Mouse (Mus musculus): ENCODE measurements around the gene Krt12. TPM values are rescaled to one million over a fixed set of nuclear protein-coding genes. Genes with fewer than 3 reads are reported as not detected.
A peak's percentile ranks its signal among the peaks of the same experiment; 100 is the strongest.

Gene Krt12
- polyA plus RNA-seq, 1 experiment from 2014 or later = not detected

DNA sequence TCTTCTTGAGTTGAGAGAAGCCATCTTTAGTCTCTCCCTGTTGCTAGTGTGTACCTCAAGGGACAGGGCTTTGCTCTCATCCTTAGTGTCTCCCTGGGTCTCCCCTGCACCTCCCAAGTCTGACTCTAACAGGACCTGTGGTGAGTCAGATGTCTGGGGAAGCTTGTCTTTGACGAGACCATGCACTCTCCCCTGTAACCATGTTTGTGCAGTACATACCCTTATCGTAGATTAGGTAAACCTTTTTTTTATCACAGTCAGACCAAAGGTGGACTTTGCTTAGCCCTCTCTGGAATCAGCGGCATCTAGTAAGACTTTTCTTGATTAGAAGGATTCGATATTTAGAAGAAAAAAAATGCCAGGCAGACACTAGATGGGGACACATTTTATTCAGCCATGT is 32.0 kb upstream of the Krt12 start:
- no peaks in the 10 kb centered on the region for H3K9me3 ChIP-seq (ENCODE audit: control insufficient read depth, low read length)
- no peak overlapping the region for H3K4me2 ChIP-seq (ENCODE audit: low read depth, severe bottlenecking)
- H3K4me3 ChIP-seq (ENCODE audit: low read depth, low read length) = no peak overlapping the region
- H3K36me3 ChIP-seq (ENCODE audit: control insufficient read depth, insufficient read depth, low read length) = no peaks in the 10 kb centered on the region
- 94% methylated on average over 4 of the region's 4 CpGs for WGBS
- no peaks in the 10 kb centered on the region for H3K4me1 ChIP-seq (ENCODE audit: control insufficient read depth, insufficient read depth, low read length)
- no peak overlapping the region for H3K9ac ChIP-seq (ENCODE audit: low read length)
- DNase-seq (ENCODE audit: low spot score) (no peak), ATAC-seq (ENCODE audit: insufficient number of reproducible peaks, low FRiP score, low TSS enrichment, low read depth) (no peak)
- no peak overlapping the region for H3K27ac ChIP-seq (replicated peaks; ENCODE audit: low read depth, low read length)
- no peaks in the 10 kb centered on the region for H3K27me3 ChIP-seq (ENCODE audit: control insufficient read depth, insufficient read depth, low read length)

DNA sequence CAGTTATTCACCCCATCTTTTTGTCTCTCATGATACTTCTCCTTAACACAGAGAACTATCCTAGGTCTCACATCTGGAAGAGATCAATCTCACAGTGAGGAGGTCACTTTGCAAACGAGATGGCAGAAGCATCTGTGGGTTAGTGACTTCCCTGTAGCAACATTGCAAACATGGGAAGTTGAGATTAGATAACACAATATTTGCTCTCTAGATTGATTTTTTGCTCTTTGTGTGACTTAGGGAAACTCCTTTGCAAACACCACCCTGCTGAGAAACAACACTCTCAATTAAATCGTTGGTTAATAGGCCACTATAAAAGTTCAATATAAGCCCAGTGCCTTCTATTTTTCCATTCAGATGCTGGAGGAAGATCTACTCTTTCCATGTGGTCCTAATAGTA is 26.7 kb upstream of the Krt12 start:
- Histone ChIP-seq H3K9ac (ENCODE audit: low read length) (no peak overlapping the region), H3K4me1 (ENCODE audit: control insufficient read depth, insufficient read depth, low read length) (no peaks in the 10 kb centered on the region), H3K4me2 (ENCODE audit: low read depth, severe bottlenecking) (no peak overlapping the region), H3K4me3 (ENCODE audit: low read depth, low read length) (no peak overlapping the region), H3K36me3 (ENCODE audit: control insufficient read depth, insufficient read depth, low read length) (no peaks in the 10 kb centered on the region), H3K27me3 (ENCODE audit: control insufficient read depth, insufficient read depth, low read length) (no peaks in the 10 kb centered on the region), H3K27ac (replicated peaks; ENCODE audit: low read depth, low read length) (no peak overlapping the region), H3K9me3 (ENCODE audit: control insufficient read depth, low read length) (no peaks in the 10 kb centered on the region)
- ATAC-seq (ENCODE audit: insufficient number of reproducible peaks, low FRiP score, low TSS enrichment, low read depth) (no peak), DNase-seq (ENCODE audit: low spot score) (no peak)
- 44% methylated on average over 2 of the region's 2 CpGs for WGBS

DNA sequence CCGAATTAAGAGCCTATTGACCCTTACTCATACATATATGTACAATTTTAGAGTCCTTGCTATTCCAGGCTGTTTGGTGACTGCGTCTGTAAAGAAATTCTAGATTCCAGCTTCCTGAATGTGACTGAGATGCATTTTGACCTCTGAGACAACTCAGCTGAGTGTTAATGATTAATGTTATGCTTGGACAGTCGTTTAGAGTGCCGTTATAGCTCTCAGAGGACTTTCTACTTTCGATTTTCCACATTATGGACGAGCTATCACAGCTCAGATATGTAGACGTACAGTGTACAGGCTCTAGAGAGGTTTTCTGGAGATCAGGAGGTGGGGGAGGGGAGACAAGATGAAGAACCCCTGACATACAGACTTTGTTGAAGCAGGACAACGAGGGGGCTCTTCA is 19.2 kb upstream of the Krt12 start:
- ATAC-seq (ENCODE audit: insufficient number of reproducible peaks, low FRiP score, low TSS enrichment, low read depth) (no peak), DNase-seq (ENCODE audit: low spot score) (no peak)
- H3K9me3 ChIP-seq (ENCODE audit: control insufficient read depth, low read length) = no peaks in the 10 kb centered on the region
- H3K4me1 ChIP-seq (ENCODE audit: control insufficient read depth, insufficient read depth, low read length) = no peaks in the 10 kb centered on the region
- H3K4me2 ChIP-seq (ENCODE audit: low read depth, severe bottlenecking) = no peak overlapping the region
- no peak overlapping the region for H3K9ac ChIP-seq (ENCODE audit: low read length)
- H3K4me3 ChIP-seq (ENCODE audit: low read depth, low read length) = no peak overlapping the region
- 65% methylated on average over 8 of the region's 8 CpGs for WGBS
- H3K36me3 ChIP-seq (ENCODE audit: control insufficient read depth, insufficient read depth, low read length) = no peaks in the 10 kb centered on the region
- H3K27ac ChIP-seq (replicated peaks; ENCODE audit: low read depth, low read length) = no peak overlapping the region
- no peaks in the 10 kb centered on the region for H3K27me3 ChIP-seq (ENCODE audit: control insufficient read depth, insufficient read depth, low read length)

DNA sequence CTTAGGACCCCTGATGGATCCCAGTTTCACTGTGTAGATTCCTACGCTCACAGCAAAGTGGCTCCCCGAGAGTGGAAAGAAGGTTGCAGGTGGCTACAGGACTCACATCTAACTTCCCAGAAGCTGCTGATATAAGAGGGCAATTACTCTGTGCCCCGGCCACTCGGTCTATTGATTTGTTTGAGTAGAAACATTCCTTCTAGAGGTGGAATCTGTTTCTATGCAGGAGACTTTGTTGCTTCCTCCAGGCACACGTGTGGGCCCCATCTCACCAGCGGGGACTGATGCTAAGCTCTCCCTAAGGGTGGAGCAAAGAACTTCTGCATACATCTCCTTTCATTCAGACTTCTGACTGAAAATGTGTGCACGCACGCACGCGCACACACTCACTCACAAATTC is 17.4 kb upstream of the Krt12 start:
- no peaks in the 10 kb centered on the region for H3K36me3 ChIP-seq (ENCODE audit: control insufficient read depth, insufficient read depth, low read length)
- DNase-seq (ENCODE audit: low spot score) (no peak), ATAC-seq (ENCODE audit: insufficient number of reproducible peaks, low FRiP score, low TSS enrichment, low read depth) (no peak)
- no peak overlapping the region for H3K4me3 ChIP-seq (ENCODE audit: low read depth, low read length)
- no peaks in the 10 kb centered on the region for H3K4me1 ChIP-seq (ENCODE audit: control insufficient read depth, insufficient read depth, low read length)
- no peak overlapping the region for H3K9ac ChIP-seq (ENCODE audit: low read length)
- 63% methylated on average over 10 of the region's 10 CpGs for WGBS
- no peaks in the 10 kb centered on the region for H3K27me3 ChIP-seq (ENCODE audit: control insufficient read depth, insufficient read depth, low read length)
- H3K4me2 ChIP-seq (ENCODE audit: low read depth, severe bottlenecking) = no peak overlapping the region
- no peak overlapping the region for H3K27ac ChIP-seq (replicated peaks; ENCODE audit: low read depth, low read length)
- no peaks in the 10 kb centered on the region for H3K9me3 ChIP-seq (ENCODE audit: control insufficient read depth, low read length)

DNA sequence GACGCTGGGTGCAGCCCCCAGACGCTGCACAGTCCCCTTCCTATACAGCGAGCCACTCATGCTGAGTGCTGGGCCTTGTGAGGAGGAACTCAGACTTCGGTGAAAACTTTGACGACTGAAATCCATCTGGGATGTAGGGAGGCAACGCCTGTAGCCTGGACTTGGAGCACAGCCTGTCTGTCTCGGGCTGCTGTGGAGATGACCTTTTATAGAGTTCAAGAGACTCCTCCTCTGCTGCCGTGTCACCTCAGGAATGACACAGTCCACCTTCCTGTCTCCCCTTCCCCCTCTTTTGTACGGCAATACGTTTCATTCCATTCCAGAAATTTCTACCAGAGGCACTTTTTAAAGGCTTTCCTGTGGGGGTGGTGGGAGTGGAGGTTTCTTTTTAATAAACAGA is 15.9 kb upstream of the Krt12 start, which contains the start of gene Krt20:
Krt20 (minus strand) TSS at position 179 of the 400 bp plus-strand sequence.
- H3K4me2 ChIP-seq (ENCODE audit: low read depth, severe bottlenecking) = no peak within 1 kb of the TSS
- H3K4me1 ChIP-seq (ENCODE audit: control insufficient read depth, insufficient read depth, low read length) = no peaks in the 10 kb centered on the region
- H3K9ac ChIP-seq (ENCODE audit: low read length) = no peak within 1 kb of the TSS
- no peaks in the 10 kb centered on the region for H3K27me3 ChIP-seq (ENCODE audit: control insufficient read depth, insufficient read depth, low read length)
- WGBS = 43% methylated on average over 10 of the region's 10 CpGs
- ATAC-seq (ENCODE audit: insufficient number of reproducible peaks, low FRiP score, low TSS enrichment, low read depth) (no peak), DNase-seq (ENCODE audit: low spot score) (no peak)
- H3K36me3 ChIP-seq (ENCODE audit: control insufficient read depth, insufficient read depth, low read length) = no peaks in the 10 kb centered on the region
- H3K9me3 ChIP-seq (ENCODE audit: control insufficient read depth, low read length) = no peaks in the 10 kb centered on the region
- H3K27ac ChIP-seq (replicated peaks; ENCODE audit: low read depth, low read length) = no peak within 1 kb of the TSS
- no peak within 1 kb of the TSS for H3K4me3 ChIP-seq (ENCODE audit: low read depth, low read length)

DNA sequence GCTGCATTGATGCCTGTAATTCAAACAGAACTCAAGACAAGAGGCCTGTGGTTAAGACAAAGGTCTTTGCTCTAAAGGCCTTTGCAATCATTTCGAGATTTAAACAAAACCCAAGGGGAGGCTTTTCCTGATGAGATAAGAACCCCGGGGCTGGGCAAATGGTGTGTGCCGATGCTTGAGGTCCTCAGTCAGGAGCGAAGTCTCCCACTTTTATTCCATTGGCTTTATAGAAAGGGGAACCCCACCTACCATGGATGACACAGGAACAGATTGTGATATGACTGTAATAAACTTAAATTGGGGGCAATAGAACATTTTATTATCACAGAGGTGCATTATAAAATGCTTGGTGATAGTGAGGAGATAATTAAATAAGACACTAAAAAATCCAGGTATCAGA is 14.6 kb upstream of the Krt12 start:
- Histone ChIP-seq H3K27me3 (ENCODE audit: control insufficient read depth, insufficient read depth, low read length) (no peaks in the 10 kb centered on the region), H3K4me2 (ENCODE audit: low read depth, severe bottlenecking) (no peak overlapping the region), H3K9ac (ENCODE audit: low read length) (no peak overlapping the region), H3K4me3 (ENCODE audit: low read depth, low read length) (no peak overlapping the region), H3K27ac (replicated peaks; ENCODE audit: low read depth, low read length) (no peak overlapping the region), H3K36me3 (ENCODE audit: control insufficient read depth, insufficient read depth, low read length) (no peaks in the 10 kb centered on the region), H3K4me1 (ENCODE audit: control insufficient read depth, insufficient read depth, low read length) (no peaks in the 10 kb centered on the region), H3K9me3 (ENCODE audit: control insufficient read depth, low read length) (no peaks in the 10 kb centered on the region)
- ATAC-seq (ENCODE audit: insufficient number of reproducible peaks, low FRiP score, low TSS enrichment, low read depth) (no peak), DNase-seq (ENCODE audit: low spot score) (no peak)
- 86% methylated on average over 4 of the region's 4 CpGs for WGBS

DNA sequence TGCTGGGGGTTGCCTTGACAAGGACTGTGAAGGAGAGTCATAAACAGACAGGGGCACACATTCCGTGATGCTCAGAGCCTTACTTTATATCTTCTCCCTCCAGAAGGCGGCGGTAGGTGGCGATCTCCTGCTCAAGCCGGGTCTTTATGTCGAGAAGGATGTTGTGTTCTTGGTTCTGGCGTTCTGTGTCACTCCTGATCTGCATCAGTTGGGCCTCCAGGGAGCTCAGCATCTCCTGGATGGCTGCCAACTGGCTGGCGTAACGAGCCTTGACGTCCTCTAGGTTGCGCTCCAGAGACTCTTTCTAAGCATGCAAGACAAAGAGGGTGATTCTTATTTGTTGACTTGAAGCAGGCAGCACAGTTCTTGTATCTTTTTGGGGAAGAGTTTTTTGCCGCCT is 8.6 kb upstream of the Krt12 start:
- 55% methylated on average over 12 of the region's 12 CpGs for WGBS
- ATAC-seq (ENCODE audit: insufficient number of reproducible peaks, low FRiP score, low TSS enrichment, low read depth) (no peak), DNase-seq (ENCODE audit: low spot score) (peak; percentile 24)
- H3K27ac ChIP-seq (replicated peaks; ENCODE audit: low read depth, low read length) = no peak overlapping the region
- no peaks in the 10 kb centered on the region for H3K9me3 ChIP-seq (ENCODE audit: control insufficient read depth, low read length)
- H3K27me3 ChIP-seq (ENCODE audit: control insufficient read depth, insufficient read depth, low read length) = no peaks in the 10 kb centered on the region
- no peaks in the 10 kb centered on the region for H3K36me3 ChIP-seq (ENCODE audit: control insufficient read depth, insufficient read depth, low read length)
- H3K4me3 ChIP-seq (ENCODE audit: low read depth, low read length) = no peak overlapping the region
- H3K4me1 ChIP-seq (ENCODE audit: control insufficient read depth, insufficient read depth, low read length) = no peaks in the 10 kb centered on the region
- H3K9ac ChIP-seq (ENCODE audit: low read length) = no peak overlapping the region
- no peak overlapping the region for H3K4me2 ChIP-seq (ENCODE audit: low read depth, severe bottlenecking)

DNA sequence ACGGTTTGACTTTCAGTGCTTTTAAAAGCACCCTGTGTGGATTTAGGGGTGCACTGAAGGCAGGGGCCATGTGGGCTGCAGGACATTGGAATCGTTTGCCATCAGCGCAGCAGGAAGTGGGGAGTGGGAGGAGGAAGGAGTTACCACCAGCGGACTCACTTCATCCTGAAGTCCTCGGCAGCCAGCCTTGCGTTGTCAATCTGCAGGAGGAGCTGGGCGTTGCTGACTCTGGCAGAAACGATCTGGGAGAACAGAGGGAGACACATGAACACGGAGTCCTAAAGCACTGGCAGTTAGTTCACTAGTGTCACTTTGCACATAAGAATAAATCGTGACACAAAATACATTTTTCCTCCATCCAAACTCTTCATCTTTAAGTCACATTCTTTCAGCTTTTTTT is 1.5 kb downstream of the Krt12 start:
- Histone ChIP-seq H3K9me3 (ENCODE audit: control insufficient read depth, low read length) (no peaks in the 10 kb centered on the region), H3K27me3 (ENCODE audit: control insufficient read depth, insufficient read depth, low read length) (no peaks in the 10 kb centered on the region), H3K4me2 (ENCODE audit: low read depth, severe bottlenecking) (no peak overlapping the region), H3K36me3 (ENCODE audit: control insufficient read depth, insufficient read depth, low read length) (no peaks in the 10 kb centered on the region), H3K4me1 (ENCODE audit: control insufficient read depth, insufficient read depth, low read length) (no peaks in the 10 kb centered on the region), H3K27ac (replicated peaks; ENCODE audit: low read depth, low read length) (no peak overlapping the region), H3K9ac (ENCODE audit: low read length) (no peak overlapping the region), H3K4me3 (ENCODE audit: low read depth, low read length) (no peak overlapping the region)
- no peak for DNase-seq (ENCODE audit: low spot score)
- WGBS = 51% methylated on average over 10 of the region's 10 CpGs
- ATAC-seq (ENCODE audit: insufficient number of reproducible peaks, low FRiP score, low TSS enrichment, low read depth) = no peak

DNA sequence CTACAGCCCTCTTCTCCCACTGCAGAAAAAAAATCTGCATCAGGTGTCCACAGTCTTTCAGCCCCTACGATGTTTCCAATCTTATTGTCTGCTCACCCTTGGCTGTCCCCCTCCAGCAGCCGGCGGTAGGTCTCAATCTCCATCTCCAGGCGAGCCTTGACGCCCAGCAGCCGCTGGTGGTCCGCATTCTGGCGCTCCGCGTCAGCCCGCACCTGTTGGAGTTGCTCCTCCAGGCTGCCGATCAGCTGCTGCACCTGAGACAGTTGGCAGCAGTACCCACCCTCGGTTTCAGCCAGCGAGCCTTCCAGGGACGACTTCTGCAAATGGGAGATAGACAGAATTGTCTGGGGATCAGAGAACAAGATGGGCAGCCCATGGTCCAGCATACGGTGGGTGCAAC is 4.2 kb downstream of the Krt12 start:
- ATAC-seq (ENCODE audit: insufficient number of reproducible peaks, low FRiP score, low TSS enrichment, low read depth) (no peak), DNase-seq (ENCODE audit: low spot score) (no peak)
- Histone ChIP-seq H3K36me3 (ENCODE audit: control insufficient read depth, insufficient read depth, low read length) (no peaks in the 10 kb centered on the region), H3K9ac (ENCODE audit: low read length) (no peak overlapping the region), H3K4me3 (ENCODE audit: low read depth, low read length) (no peak overlapping the region), H3K27ac (replicated peaks; ENCODE audit: low read depth, low read length) (no peak overlapping the region), H3K4me2 (ENCODE audit: low read depth, severe bottlenecking) (no peak overlapping the region), H3K4me1 (ENCODE audit: control insufficient read depth, insufficient read depth, low read length) (no peaks in the 10 kb centered on the region), H3K27me3 (ENCODE audit: control insufficient read depth, insufficient read depth, low read length) (no peaks in the 10 kb centered on the region), H3K9me3 (ENCODE audit: control insufficient read depth, low read length) (no peaks in the 10 kb centered on the region)
- 67% methylated on average over 16 of the region's 16 CpGs for WGBS

All from limb, embryonic 11.5 days (tissue).